Mouse (Mus musculus) stomach, embryonic 15.5 days (tissue): ENCODE data around the gene Naa15. TPM values are rescaled to one million over a fixed set of nuclear protein-coding genes. Genes with fewer than 3 reads are reported as not detected.

Experiments used
- ATAC-seq: fragments of 200-750 bp; cut with Nextera tagmentation; 2 replicates; pipeline ENCODE4 v1.8.0; 2017; ENCODE audit warnings: low read depth, moderate number of reproducible peaks, moderate TSS enrichment; ENCODE audit not compliant: insufficient read depth, low FRiP score
- H3K27ac ChIP-seq: fragments of 300-500 bp; sonication (generic); 2 replicates; pipeline ENCODE4 v1.5.1; 2015; ENCODE audit warnings: mild to moderate bottlenecking, inconsistent platforms
- H3K27me3 ChIP-seq: fragments of 300-500 bp; sonication (generic); replicated peaks from 2 replicates; pipeline ENCODE4 v1.6.1; 2015; ENCODE audit warnings: inconsistent platforms
- H3K36me3 ChIP-seq: fragments of 300-500 bp; sonication (generic); 2 replicates; pipeline ENCODE4 v1.6.1; 2015; ENCODE audit warnings: inconsistent platforms
- H3K4me1 ChIP-seq: fragments of 300-500 bp; sonication (generic); 2 replicates; pipeline ENCODE4 v1.6.1; 2015; ENCODE audit warnings: inconsistent platforms
- H3K4me2 ChIP-seq: fragments of 300-500 bp; sonication (generic); 2 replicates; pipeline ENCODE4 v1.6.1; 2015; ENCODE audit warnings: mild to moderate bottlenecking, inconsistent platforms
- H3K4me3 ChIP-seq: fragments of 300-500 bp; sonication (generic); replicated peaks from 2 replicates; pipeline ENCODE4 v1.5.1; 2015; ENCODE audit warnings: inconsistent platforms
- H3K9ac ChIP-seq: fragments of 300-500 bp; sonication (generic); 2 replicates; pipeline ENCODE4 v1.6.1; 2015; ENCODE audit warnings: inconsistent platforms
- H3K9me3 ChIP-seq: fragments of 300-500 bp; sonication (generic); 2 replicates; pipeline ENCODE4 v1.6.1; 2016; ENCODE audit warnings: inconsistent platforms
- WGBS: fragments of 180-500 bp; shearing (Covaris S2); methylation state at CpG from one replicate; pipeline ENCODE4 v1.1.7; 2015; 5-methylcytosine and 5-hydroxymethylcytosine counted together
- polyA plus RNA-seq: library from polyadenylated mRNA; unstranded; fragments of >200 nt; fragmentation: Nextera tagmentation; extraction: Ambion mirVana; gene quantifications from 2 replicates; pipeline ENCODE4 v1.2.1, GENCODE M21; 2015

The Naa15 gene
- polyA plus RNA-seq, 1 experiment from 2014 or later = 43.8 TPM

- Histone ChIP-seq H3K36me3 (peaks cover 23% of the 10 kb centered on the region), H3K4me2 (no peak overlapping the region), H3K27ac (no peak overlapping the region), H3K4me1 (0 out of 2 replicates have a peak, but pooled peaks cover 4% of the 10 kb centered on the region), H3K4me3 (no peak overlapping the region), H3K9ac (no peak overlapping the region), H3K27me3 (no peaks in the 10 kb centered on the region), H3K9me3 (no peaks in the 10 kb centered on the region)
- no peak for ATAC-seq
- WGBS = 82% methylated on average over 14 of the region's 14 CpGs
Measured at GRCm38 (mm10) chr3:51521262-51521661, 106.3 kb downstream of the Naa15 start.

- no peak overlapping the region for H3K9ac ChIP-seq
- no peak for ATAC-seq
- no peak overlapping the region for H3K4me3 ChIP-seq
- peaks cover 42% of the 10 kb centered on the region for H3K36me3 ChIP-seq
- H3K4me2 ChIP-seq = no peak overlapping the region
- H3K9me3 ChIP-seq = no peaks in the 10 kb centered on the region
- no peaks in the 10 kb centered on the region for H3K4me1 ChIP-seq
- H3K27me3 ChIP-seq = no peaks in the 10 kb centered on the region
- no peak overlapping the region for H3K27ac ChIP-seq
- WGBS = 88% methylated on average over 16 of the region's 16 CpGs
Measured at GRCm38 (mm10) chr3:51525186-51525785, 110.3 kb downstream of the Naa15 start.

Other genes with a start within 250 kb of the Naa15 start
- 8.5 and 9.3 TPM in 2 replicates for gene Noct, start 190.7 kb upstream of the Naa15 start, polyA plus RNA-seq
- 62.5 and 63.7 TPM in 2 replicates for gene Elf2, start 74.5 kb upstream of the Naa15 start, polyA plus RNA-seq
- 3.8 and 4.0 TPM in 2 replicates for gene Mgarp, start 18.4 kb upstream of the Naa15 start, polyA plus RNA-seq
- 709 and 792 TPM in 2 replicates for gene Ndufc1, start 6.2 kb upstream of the Naa15 start, polyA plus RNA-seq
- 23.7 and 26.7 TPM in 2 replicates for gene Rab33b, start 68.8 kb downstream of the Naa15 start, polyA plus RNA-seq
- gene Setd7, start 145.7 kb downstream of the Naa15 start, polyA plus RNA-seq = 3.6 and 5.0 TPM in 2 replicates
- gene Mgst2, start 245.2 kb downstream of the Naa15 start, polyA plus RNA-seq = 30.9 and 34.6 TPM in 2 replicates